Mouse (Mus musculus) midbrain, embryonic 13.5 days (tissue): ENCODE data around the gene Ptprz1. TPM values are rescaled to one million over a fixed set of nuclear protein-coding genes. Genes with fewer than 3 reads are reported as not detected.

ENCODE experiments used
- ATAC-seq: fragments of 200-750 bp; cut with Nextera tagmentation; 2 replicates; pipeline ENCODE4 v1.8.0; 2017; ENCODE audit warnings: mild to moderate bottlenecking, moderate TSS enrichment, moderate library complexity
- H3K27ac ChIP-seq: fragments of 300-500 bp; sonication (generic); 2 replicates; pipeline ENCODE4 v1.5.1; 2015; ENCODE audit warnings: inconsistent platforms, mild to moderate bottlenecking, moderate library complexity
- H3K27me3 ChIP-seq: fragments of 300-500 bp; sonication (generic); 2 replicates; pipeline ENCODE4 v1.6.1; 2015; ENCODE audit warnings: mild to moderate bottlenecking, inconsistent platforms
- H3K36me3 ChIP-seq: fragments of 300-500 bp; sonication (generic); 2 replicates; pipeline ENCODE4 v1.6.1; 2015; ENCODE audit warnings: mild to moderate bottlenecking, inconsistent platforms
- H3K4me1 ChIP-seq: fragments of 300-500 bp; sonication (generic); replicated peaks from 2 replicates; pipeline ENCODE4 v1.6.1; 2015; ENCODE audit warnings: inconsistent platforms
- H3K4me2 ChIP-seq: fragments of 300-500 bp; sonication (generic); replicated peaks from 2 replicates; pipeline ENCODE4 v1.6.1; 2015; ENCODE audit warnings: moderate library complexity, mild to moderate bottlenecking, inconsistent platforms
- H3K4me3 ChIP-seq: fragments of 300-500 bp; sonication (generic); replicated peaks from 2 replicates; pipeline ENCODE4 v1.5.1; 2015; ENCODE audit warnings: mild to moderate bottlenecking, inconsistent platforms
- H3K9ac ChIP-seq: fragments of 300-500 bp; sonication (generic); replicated peaks from 2 replicates; pipeline ENCODE4 v1.6.1; 2015; ENCODE audit warnings: mild to moderate bottlenecking, inconsistent platforms
- H3K9me3 ChIP-seq: fragments of 300-500 bp; sonication (generic); 2 replicates; pipeline ENCODE4 v1.6.1; 2016; ENCODE audit warnings: mild to moderate bottlenecking, inconsistent platforms
- WGBS: fragments of 180-500 bp; shearing (Covaris S2); methylation state at CpG from one replicate; pipeline ENCODE4 v1.1.7; 2015; 5-methylcytosine and 5-hydroxymethylcytosine counted together
- polyA plus RNA-seq: library from polyadenylated mRNA; unstranded; fragments of >200 nt; fragmentation: Nextera tagmentation; extraction: Ambion mirVana; gene quantifications from 2 replicates; pipeline ENCODE4 v1.2.1, GENCODE M21; 2015

The Ptprz1 gene
- polyA plus RNA-seq, result 50.1 and 62.2 TPM in 2 replicates

DNA sequence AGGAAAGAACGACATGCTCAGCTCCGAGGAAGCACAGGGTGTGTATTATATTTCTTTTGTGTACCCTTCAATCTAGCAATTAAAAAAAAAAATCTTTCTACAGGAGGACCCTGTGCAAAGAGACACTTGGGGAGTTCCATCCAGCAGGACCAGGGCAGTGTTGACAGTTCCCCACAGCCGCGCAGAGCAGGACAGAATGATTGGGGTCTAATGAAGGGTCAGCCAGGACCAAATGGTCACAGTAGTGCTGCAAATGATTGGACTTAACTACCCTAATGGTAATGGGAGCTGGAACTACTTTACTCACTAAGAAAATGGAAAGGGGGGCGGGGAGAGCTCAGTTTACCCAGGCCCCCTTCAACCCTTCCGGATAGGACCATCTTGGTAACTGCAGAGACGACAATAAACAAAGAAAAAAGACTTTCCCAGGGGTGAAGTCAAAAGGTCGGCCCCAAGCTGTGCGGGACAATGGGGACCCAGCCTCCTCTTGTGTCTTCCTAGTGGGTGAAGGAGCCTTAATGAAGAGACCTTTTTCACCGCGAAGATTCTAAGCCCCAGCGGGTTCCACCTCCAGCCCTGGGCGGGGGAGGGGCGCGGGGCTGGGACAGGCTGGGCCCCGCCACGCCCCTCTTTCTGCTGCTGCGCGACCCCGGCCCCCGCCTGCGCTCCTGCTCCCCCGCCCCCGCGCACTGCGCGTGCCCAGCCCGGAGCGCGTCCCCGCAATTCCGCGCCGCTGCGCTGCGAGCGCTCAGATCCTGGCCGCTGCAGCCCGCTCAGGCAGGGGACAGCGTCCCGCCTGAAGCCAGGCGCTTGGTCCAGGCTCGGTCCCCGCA, at the start of gene Ptprz1:
Ptprz1 (plus strand) TSS at position 722 of the 833 bp plus-strand sequence.
- Histone ChIP-seq H3K9ac (peak within 1 kb of the TSS; percentile 79), H3K27ac (peak within 1 kb of the TSS; percentile 81), H3K4me3 (peak within 1 kb of the TSS; percentile 70), H3K4me2 (peak within 1 kb of the TSS; percentile 85), H3K4me1 (peaks cover 41% of the 10 kb centered on the region), H3K27me3 (0 out of 2 replicates have a peak, but pooled peaks cover 4% of the 10 kb centered on the region), H3K9me3 (no peaks in the 10 kb centered on the region), H3K36me3 (no peaks in the 10 kb centered on the region)
- WGBS, result under 1% methylated on average over 39 of the region's 44 CpGs
- ATAC-seq, result peak; percentile 95

DNA sequence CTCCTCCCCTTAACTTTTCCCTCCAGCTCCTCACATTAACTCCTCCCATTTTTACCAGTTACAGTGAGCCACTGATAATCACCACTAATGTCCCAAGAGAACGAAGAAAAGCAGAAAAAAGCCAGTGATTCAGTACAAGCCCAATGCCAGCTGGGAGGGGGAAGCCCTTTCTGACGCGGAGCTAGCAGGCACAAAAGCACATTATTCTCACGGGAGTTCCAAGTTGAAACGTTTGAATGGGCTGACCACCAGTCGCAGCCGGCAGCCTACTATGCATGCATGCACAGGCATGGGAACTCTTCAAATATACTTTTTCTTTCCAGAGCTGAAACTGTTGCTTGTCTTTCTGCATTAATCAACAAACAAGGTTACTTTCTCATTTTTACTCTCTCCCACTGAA, 41.7 kb upstream of the Ptprz1 start:
- peak; percentile 84 for ATAC-seq
- Histone ChIP-seq H3K4me1 (peaks cover 18% of the 10 kb centered on the region), H3K9ac (no peak overlapping the region), H3K4me3 (no peak overlapping the region), H3K9me3 (no peaks in the 10 kb centered on the region), H3K36me3 (no peaks in the 10 kb centered on the region), H3K27me3 (no peaks in the 10 kb centered on the region), H3K4me2 (peak overlapping the region; percentile 32), H3K27ac (peak overlapping the region; percentile 68)
- 7% methylated on average over 7 of the region's 7 CpGs for WGBS

DNA sequence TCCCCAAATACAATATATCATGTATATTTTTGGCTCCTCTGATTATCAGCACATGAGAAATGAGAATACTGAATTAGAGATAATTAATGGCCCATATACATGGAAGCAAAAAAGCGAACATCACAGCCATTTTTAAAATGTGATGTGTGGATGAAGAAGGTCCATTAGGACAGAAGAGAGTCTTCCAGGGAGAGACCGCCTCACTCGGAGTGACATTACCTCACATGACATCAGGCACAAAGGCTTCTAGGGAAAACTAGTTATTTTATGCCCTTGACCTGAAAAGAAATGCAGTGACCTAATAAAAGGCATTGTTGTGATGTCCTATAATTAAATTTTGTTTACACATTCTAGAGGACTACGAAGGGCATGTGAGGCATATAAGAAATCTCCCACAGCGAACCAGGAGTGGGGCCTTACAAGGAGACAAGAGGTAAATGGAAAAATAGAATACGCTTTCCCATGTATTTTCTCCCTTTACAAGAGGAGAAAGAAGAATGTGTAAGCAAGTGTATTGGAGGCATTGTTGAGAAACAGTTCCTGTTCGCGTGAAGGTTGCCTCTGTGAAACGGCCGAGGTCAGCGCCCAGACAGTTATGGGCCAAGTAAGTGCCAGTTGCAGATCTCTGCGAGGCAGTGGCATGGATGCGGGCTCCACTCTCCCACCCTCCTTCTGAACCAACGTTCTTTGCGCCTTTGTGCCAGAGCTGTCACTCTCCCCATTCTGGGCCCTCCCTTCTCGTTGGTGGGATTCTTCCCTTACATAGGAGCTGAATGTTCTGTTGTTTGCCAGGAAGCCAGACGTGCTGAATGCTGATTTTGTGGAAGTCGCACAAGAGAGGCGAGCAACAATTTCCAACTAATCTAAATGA, 41.0 kb upstream of the Ptprz1 start:
- 0 out of 2 replicates have a peak overlapping the region, but pooled peaks have one; percentile 10 for H3K9ac ChIP-seq
- no peaks in the 10 kb centered on the region for H3K27me3 ChIP-seq
- H3K36me3 ChIP-seq, result no peaks in the 10 kb centered on the region
- H3K27ac ChIP-seq, result peak overlapping the region; percentile 68
- peak overlapping the region; percentile 22 for H3K4me2 ChIP-seq
- peaks cover 18% of the 10 kb centered on the region for H3K4me1 ChIP-seq
- H3K4me3 ChIP-seq, result no peak overlapping the region
- H3K9me3 ChIP-seq, result no peaks in the 10 kb centered on the region
- 37% methylated on average over 19 of the region's 19 CpGs for WGBS
- ATAC-seq, result peak; percentile 96

DNA sequence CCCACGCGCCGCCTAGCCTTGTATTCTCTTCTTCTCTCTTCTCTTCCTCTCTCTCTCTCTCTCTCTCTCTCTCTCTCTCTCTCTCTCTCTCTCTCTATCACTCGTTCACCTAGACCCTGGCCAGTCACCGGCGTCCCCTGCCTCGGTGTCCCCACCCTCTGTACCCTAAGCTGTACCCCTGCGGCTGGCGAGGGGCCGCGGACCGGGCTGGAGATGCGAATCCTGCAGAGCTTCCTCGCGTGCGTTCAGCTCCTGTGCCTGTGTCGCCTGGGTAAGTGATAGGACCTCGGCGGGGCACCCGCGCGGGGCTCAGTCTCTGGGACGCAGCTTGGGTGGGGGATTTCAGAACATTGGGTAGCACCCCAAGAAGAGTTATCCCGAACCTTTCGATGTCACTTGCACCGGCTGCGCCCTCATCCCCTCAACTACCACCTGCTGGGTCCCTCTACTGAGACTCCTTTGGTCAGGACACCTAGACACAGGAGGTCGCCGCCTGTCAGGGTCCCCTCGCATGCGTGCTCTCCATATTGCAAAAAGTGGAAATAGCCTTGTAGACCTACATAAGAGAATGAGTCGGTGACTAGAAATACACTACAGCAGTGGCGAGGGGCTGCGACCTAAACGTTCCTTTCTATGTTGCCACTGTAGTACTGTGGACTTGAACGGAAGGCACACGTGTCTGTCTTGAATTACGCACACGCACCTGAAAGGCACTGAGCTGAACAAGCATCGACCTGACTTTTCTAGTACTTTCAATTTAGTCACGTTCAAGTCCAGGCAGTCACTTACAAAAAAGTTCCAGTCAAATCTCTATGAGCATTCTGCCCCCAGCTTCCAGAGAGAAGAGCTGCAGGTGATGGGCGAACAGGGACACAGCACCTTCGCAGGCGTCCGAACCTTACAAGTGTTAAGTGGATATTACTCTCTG, 576 bp downstream of the Ptprz1 start:
- H3K27ac ChIP-seq, result peak overlapping the region; percentile 81
- ATAC-seq, result peak; percentile 85
- no peaks in the 10 kb centered on the region for H3K9me3 ChIP-seq
- H3K36me3 ChIP-seq, result no peaks in the 10 kb centered on the region
- peak overlapping the region; percentile 85 for H3K4me2 ChIP-seq
- H3K4me3 ChIP-seq, result peak overlapping the region; percentile 70
- WGBS, result 1% methylated on average over 45 of the region's 45 CpGs
- peak overlapping the region; percentile 79 for H3K9ac ChIP-seq
- H3K4me1 ChIP-seq, result peaks cover 41% of the 10 kb centered on the region
- 0 out of 2 replicates have a peak, but pooled peaks cover 4% of the 10 kb centered on the region for H3K27me3 ChIP-seq

DNA sequence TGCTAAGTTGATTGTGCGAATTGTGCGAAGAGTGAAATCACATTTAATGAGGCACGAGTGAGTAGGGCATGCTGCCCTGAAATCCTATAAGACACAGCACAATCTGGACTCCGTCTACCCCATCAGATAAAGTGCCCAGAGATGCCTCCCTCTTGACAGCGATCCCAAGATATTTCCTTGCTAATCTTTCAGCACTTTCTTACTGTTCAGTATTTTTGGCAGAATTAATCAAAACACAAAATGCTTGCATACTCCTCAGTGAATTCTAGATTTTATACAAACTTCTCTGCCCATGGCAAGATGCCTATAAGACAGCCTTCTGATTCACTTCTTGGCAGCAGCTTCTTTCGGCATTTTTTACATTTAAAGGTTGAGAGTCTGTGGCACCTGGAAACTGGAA, 12.7 kb downstream of the Ptprz1 start:
- Histone ChIP-seq H3K27me3 (no peaks in the 10 kb centered on the region), H3K4me3 (no peak overlapping the region), H3K36me3 (no peaks in the 10 kb centered on the region), H3K9ac (no peak overlapping the region), H3K9me3 (no peaks in the 10 kb centered on the region), H3K4me2 (no peak overlapping the region), H3K4me1 (no peaks in the 10 kb centered on the region; the same call in 1 of the 2 replicates), H3K27ac (no peak overlapping the region)
- no peak for ATAC-seq
- WGBS, result 93% methylated on average over 6 of the region's 6 CpGs

DNA sequence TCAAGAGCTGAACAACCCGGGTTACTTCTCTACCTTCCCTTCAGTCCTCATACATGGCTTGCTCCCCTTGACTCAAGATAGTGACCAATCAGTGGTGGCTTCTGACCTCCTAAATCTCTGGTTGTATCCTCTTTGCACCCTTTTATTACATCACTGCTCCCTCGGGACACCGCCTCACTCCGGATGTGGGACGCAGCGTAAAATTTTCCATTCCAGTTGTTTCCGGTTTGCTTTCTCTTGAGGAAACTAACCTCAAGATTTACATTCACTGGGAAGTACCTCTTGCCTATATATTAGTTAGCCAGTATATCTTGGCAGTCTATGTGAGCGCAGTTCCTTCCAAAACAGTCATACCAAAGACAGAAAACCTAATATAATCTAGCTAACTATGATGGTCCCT, 14.0 kb downstream of the Ptprz1 start:
- Histone ChIP-seq H3K27ac (no peak overlapping the region), H3K4me3 (no peak overlapping the region), H3K36me3 (no peaks in the 10 kb centered on the region), H3K4me2 (no peak overlapping the region), H3K9ac (no peak overlapping the region), H3K27me3 (no peaks in the 10 kb centered on the region), H3K9me3 (no peaks in the 10 kb centered on the region), H3K4me1 (no peaks in the 10 kb centered on the region)
- 96% methylated on average over 8 of the region's 8 CpGs for WGBS
- no peak for ATAC-seq

DNA sequence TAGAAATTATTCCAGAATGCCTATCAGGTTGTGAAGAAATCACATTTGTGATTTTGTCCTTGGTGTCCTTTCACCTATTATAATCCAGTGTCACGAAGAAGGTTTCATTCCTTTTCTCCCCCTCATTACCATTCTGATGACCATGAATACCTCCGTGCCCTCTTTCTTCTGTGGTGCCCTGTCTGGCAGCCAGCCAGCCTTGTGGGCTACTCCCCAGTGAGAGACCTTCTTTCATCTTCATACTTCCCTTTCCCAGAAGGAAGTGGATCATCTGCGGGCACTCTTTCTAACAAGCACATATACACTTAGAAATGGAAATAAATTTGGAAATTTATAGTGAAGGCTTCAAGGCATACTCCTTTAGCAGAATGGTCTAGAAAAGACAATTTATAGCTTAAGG, 26.7 kb downstream of the Ptprz1 start:
- WGBS, result 36% methylated on average over 3 of the region's 3 CpGs
- H3K27me3 ChIP-seq, result no peaks in the 10 kb centered on the region
- no peak overlapping the region for H3K4me3 ChIP-seq
- no peak for ATAC-seq
- H3K36me3 ChIP-seq, result no peaks in the 10 kb centered on the region
- peaks cover 4% of the 10 kb centered on the region for H3K4me1 ChIP-seq
- H3K27ac ChIP-seq, result no peak overlapping the region
- H3K9me3 ChIP-seq, result no peaks in the 10 kb centered on the region
- H3K4me2 ChIP-seq, result no peak overlapping the region
- H3K9ac ChIP-seq, result no peak overlapping the region

DNA sequence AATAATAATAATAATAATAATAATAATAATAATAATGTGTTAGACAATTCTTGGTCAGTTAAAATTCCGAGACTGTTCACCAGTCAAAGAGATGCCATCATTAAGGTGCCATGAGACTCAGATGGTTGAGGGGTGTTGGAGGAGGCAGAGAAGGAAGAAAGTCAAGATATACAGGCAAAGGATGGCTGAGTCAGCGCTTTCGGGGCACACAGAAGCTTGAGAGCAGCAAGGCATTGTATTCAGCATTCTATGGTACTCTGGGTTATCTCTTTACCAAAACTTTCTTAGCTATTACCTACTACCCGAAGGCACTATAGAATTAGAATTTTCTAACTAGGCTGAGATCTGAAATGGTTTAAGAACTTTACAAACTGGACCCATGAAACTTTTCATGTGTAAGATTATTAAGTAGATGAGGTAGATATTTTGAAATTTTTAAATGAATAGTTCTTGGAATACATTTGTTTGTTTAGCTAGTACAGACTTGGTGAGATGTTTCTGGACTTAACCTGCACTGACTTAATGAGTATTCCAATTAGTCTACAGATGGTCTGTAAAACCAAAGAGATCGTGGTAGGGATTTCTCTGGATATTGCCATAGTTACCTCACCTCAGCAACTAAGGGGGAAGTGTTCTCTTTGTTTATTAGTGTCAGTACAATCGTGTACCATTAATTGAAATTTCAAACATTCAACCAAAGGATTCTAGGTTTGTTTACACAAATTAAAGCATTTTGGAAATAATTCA, 33.4 kb downstream of the Ptprz1 start:
- Histone ChIP-seq H3K36me3 (no peaks in the 10 kb centered on the region), H3K4me2 (no peak overlapping the region), H3K4me3 (no peak overlapping the region), H3K27me3 (no peaks in the 10 kb centered on the region), H3K27ac (no peak overlapping the region), H3K9ac (no peak overlapping the region), H3K9me3 (no peaks in the 10 kb centered on the region), H3K4me1 (peaks cover 13% of the 10 kb centered on the region)
- ATAC-seq, result 0 out of 2 replicates have a peak, but pooled peaks have one; percentile 56
- 72% methylated on average over 6 of the region's 6 CpGs for WGBS

DNA sequence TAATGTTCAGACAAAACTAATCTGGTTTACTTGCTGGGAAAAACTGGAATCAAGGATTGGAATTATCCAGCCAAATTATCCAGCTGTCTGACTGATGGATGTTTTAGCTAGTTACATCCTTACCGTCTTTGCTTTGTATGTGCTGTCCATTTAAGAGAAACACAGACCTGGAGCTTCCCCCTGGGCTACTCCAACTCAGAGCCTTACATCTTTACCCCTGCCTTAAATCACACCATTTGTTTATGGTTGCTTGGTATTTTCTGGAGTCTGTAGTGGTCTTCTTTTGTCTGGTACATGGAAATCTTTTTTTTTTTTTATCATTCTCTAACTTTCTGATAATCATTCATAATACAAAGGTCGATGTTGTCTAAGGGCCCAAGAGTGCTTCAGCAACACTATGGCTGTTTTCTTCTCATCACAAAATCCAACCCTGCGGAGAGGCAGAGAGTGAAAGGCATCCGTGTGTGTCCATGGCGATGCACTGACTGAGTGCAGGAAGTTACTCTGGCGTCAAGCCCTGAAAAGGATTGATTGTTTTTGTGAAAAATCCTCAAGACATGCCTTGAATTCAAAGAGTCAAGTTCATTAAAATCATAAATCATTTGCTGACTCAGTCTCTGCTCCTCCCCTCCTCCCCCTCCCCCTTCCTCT, 34.1 kb downstream of the Ptprz1 start:
- Histone ChIP-seq H3K9ac (no peak overlapping the region), H3K4me2 (0 out of 2 replicates have a peak overlapping the region, but pooled peaks have one; percentile 5), H3K4me3 (no peak overlapping the region), H3K36me3 (no peaks in the 10 kb centered on the region), H3K4me1 (peaks cover 13% of the 10 kb centered on the region), H3K9me3 (no peaks in the 10 kb centered on the region), H3K27ac (no peak overlapping the region), H3K27me3 (no peaks in the 10 kb centered on the region)
- 18% methylated on average over 6 of the region's 6 CpGs for WGBS
- 0 out of 2 replicates have a peak, but pooled peaks have one; percentile 37 for ATAC-seq

DNA sequence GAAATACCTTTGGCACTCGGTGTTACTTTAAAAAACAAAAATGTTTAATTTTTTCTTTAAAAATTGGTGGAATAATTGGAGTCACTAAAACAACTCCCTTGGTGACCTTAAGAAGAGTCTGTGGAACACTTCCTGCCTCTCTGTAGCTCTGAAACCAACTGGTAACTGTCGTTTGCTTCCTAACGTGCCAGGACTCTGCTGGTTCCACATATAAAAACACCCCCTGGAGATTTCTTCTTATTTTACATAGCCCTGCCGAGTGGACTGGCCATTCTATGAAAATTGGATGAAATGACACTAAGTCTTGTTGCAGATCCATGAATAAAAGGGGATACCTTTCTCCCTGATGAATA, 34.6 kb downstream of the Ptprz1 start:
- Histone ChIP-seq H3K9ac (no peak overlapping the region), H3K36me3 (no peaks in the 10 kb centered on the region), H3K27ac (no peak overlapping the region), H3K4me2 (0 out of 2 replicates have a peak overlapping the region, but pooled peaks have one; percentile 5), H3K9me3 (peaks cover under 1% of the 10 kb centered on the region; the same call in 1 of the 2 replicates), H3K27me3 (no peaks in the 10 kb centered on the region), H3K4me3 (no peak overlapping the region), H3K4me1 (peaks cover 13% of the 10 kb centered on the region)
- ATAC-seq, result no peak; the same call in 1 of the 2 replicates
- WGBS, result 35% methylated on average over 4 of the region's 4 CpGs
